Mouse (Mus musculus): ENCODE data around the gene Tspan4. TPM values are rescaled to one million over a fixed set of nuclear protein-coding genes. Genes with fewer than 3 reads are reported as not detected.

The Tspan4 gene
- total and polyA plus RNA-seq, 3 experiments: 13.5 to 28.7 (median 15.3) TPM

DNA sequence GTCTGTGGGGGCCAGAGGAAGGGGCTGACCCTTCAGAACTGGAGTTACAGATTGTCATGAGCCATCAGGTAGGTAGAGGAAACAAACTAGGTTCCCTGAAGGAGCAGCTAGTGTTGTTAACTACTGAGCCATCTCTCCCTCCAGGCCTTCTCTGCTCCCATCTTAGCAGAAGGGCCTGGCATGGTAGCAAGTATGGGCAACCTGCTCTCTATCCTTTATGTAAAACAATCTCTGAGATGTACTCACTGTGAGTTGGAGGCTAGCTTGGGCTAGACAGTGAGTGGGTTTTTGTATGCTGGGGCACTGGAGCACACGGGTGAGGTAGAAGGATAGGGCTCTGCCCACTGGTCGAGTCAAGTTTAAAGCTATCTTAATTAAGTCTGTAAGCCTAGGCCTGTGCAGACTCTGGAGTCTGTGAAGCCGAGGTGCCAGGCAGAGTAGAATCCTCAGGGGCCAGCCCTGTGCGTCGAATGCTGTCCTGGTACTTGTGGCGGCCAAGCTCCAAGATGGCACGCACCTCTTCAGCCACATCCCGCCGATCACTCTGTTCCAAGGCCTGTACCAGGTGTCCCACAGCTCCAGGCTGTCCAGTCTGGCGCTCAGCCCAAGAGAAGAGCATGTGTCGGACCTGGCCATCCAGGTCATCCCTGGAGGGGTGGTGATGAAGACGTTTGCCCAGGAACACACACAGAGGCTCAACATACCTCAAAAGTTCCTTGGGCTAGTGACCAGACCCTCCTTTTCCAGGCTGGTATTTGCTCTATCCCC is 36.7 kb upstream of the Tspan4 start:
- Histone ChIP-seq H3K36me3 (replicated peaks) (peaks cover 79% of the 10 kb centered on the region), H3K4me1 (ENCODE audit: insufficient read depth, low read depth, low read length) (peaks cover 92% of the 10 kb centered on the region), H3K4me3 (ENCODE audit: low read depth, low read length) (no peak overlapping the region), H3K9me3 (replicated peaks) (no peaks in the 10 kb centered on the region), H3K27me3 (ENCODE audit: insufficient read depth, low read length) (no peaks in the 10 kb centered on the region; the same call in 1 of the 2 replicates)
- no peak for TF ChIP-seq GATA1 (IDR thresholded peaks at IDR 0.05; ENCODE audit: borderline replicate concordance, low read length)
- TF ChIP-seq POLR2AphosphoS5 (IDR thresholded peaks at IDR 0.05; ENCODE audit: insufficient replicate concordance, low read depth, low read length): no peak
- no peak for TF ChIP-seq GATA2 (IDR thresholded peaks at IDR 0.05; ENCODE audit: borderline replicate concordance, low read depth, low read length)
- TF ChIP-seq CTCF (IDR thresholded peaks at IDR 0.05; ENCODE audit: low read depth, low read length): no peak
- ATAC-seq (ENCODE audit: extremely low read depth, insufficient number of reproducible peaks, low FRiP score, poor library complexity, severe bottlenecking) (no peak), DNase-seq (ENCODE audit: low spot score) (no peak)

DNA sequence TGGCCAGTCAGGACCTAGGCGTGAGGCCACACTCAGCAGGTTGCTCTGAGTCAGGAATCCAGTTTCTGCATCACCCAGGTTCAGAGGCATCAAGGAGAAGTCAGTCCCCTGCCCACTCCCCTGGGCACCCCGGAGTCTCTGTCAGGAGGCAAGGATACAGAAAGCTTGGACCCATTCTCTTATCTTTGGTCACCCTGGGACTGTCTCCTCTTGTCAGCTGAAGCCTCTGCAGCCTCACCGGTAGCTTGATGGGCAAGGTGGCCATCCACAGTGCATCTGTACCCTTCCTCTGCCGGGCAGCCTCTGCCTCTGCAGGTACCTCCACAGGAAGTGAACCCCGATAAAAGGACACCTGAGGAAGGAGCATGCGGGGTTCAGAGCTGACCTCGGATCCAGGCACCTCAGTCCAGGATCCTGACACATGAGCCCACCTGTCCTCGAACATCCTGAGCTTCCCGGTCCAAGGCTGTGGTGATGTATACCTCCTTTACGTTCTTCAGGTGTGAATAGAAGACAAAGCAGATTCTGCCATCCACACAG is 35.8 kb upstream of the Tspan4 start:
- no peaks in the 10 kb centered on the region for H3K9me3 ChIP-seq (replicated peaks)
- no peaks in the 10 kb centered on the region; the same call in 1 of the 2 replicates for H3K27me3 ChIP-seq (ENCODE audit: insufficient read depth, low read length)
- no peak overlapping the region for H3K4me3 ChIP-seq (ENCODE audit: low read depth, low read length)
- peaks cover 89% of the 10 kb centered on the region for H3K4me1 ChIP-seq (ENCODE audit: insufficient read depth, low read depth, low read length)
- peaks cover 71% of the 10 kb centered on the region for H3K36me3 ChIP-seq (replicated peaks)
- DNase-seq (ENCODE audit: low spot score) (no peak), ATAC-seq (ENCODE audit: extremely low read depth, insufficient number of reproducible peaks, low FRiP score, poor library complexity, severe bottlenecking) (no peak)
- TF ChIP-seq TAL1 (conservative IDR thresholded peaks at IDR 0.05; ENCODE audit: low read depth, low read length) (no peak), POLR2AphosphoS5 (IDR thresholded peaks at IDR 0.05; ENCODE audit: insufficient replicate concordance, low read depth, low read length) (no peak), GATA2 (IDR thresholded peaks at IDR 0.05; ENCODE audit: borderline replicate concordance, low read depth, low read length) (no peak), CTCF (IDR thresholded peaks at IDR 0.05; ENCODE audit: low read depth, low read length) (no peak), GATA1 (IDR thresholded peaks at IDR 0.05; ENCODE audit: borderline replicate concordance, low read length) (no peak)

DNA sequence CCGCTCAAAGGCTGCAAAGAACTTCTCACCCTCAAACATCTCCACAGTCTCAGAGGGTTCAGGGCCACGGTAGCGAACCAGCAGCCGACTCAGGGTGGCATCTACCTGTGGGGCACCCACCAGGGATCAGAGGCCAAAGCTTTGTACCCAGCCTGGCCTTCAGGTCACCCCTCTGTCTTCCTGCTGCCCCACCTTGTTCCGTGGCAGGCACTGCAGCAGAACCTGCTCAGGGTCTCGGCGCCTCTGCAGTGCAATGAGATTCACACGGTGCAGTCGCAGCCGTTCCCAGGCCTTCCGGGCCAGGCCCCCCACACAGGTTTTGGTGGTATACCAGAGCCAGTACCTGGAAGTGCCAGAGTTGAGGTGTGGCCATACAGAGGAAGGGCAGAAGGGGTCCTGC is 35.2 kb upstream of the Tspan4 start:
- peaks cover 89% of the 10 kb centered on the region for H3K4me1 ChIP-seq (ENCODE audit: insufficient read depth, low read depth, low read length)

DNA sequence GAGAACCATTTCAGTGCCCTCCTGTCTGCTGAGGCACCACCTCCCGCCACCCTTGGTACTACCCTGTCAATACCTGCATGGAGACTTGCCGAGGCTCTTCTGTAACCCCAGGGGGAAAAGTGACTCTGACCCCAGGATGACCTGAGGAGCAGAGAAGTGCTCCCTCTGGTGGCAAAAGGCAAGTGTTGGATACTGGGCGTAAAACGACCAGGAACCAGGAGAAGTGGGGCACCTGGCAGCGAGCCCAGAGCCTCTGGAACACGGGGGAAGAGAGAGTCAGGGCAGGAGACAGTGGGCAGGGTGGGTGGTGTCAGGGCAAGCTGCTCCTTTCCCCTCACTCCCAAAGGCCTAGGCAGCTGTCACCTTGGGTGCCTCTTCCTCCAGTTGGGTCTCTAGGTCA is 34.4 kb upstream of the Tspan4 start:
- ATAC-seq (ENCODE audit: extremely low read depth, insufficient number of reproducible peaks, low FRiP score, poor library complexity, severe bottlenecking): no peak
- TF ChIP-seq CTCF (IDR thresholded peaks at IDR 0.05; ENCODE audit: low read depth, low read length) (peak; percentile 55; the same call in 1 of the 2 replicates), GATA2 (IDR thresholded peaks at IDR 0.05; ENCODE audit: borderline replicate concordance, low read depth, low read length) (no peak)
- peaks cover 67% of the 10 kb centered on the region for H3K36me3 ChIP-seq (replicated peaks)

More for the DNA sequence above, 35.2 kb upstream of the Tspan4 start:
- ATAC-seq (ENCODE audit: extremely low read depth, insufficient number of reproducible peaks, low FRiP score, poor library complexity, severe bottlenecking): no peak
- DNase-seq (ENCODE audit: low spot score): no peak
- H3K27me3 ChIP-seq (ENCODE audit: insufficient read depth, low read length): no peaks in the 10 kb centered on the region; the same call in 1 of the 2 replicates
- H3K4me3 ChIP-seq (ENCODE audit: low read depth, low read length): no peak overlapping the region
- H3K9me3 ChIP-seq (replicated peaks): no peaks in the 10 kb centered on the region
- TF ChIP-seq GATA2 (IDR thresholded peaks at IDR 0.05; ENCODE audit: borderline replicate concordance, low read depth, low read length): no peak
- no peak for TF ChIP-seq TAL1 (conservative IDR thresholded peaks at IDR 0.05; ENCODE audit: low read depth, low read length)
- TF ChIP-seq CTCF (IDR thresholded peaks at IDR 0.05; ENCODE audit: low read depth, low read length): no peak
- TF ChIP-seq POLR2AphosphoS5 (IDR thresholded peaks at IDR 0.05; ENCODE audit: insufficient replicate concordance, low read depth, low read length): no peak
- no peak for TF ChIP-seq GATA1 (IDR thresholded peaks at IDR 0.05; ENCODE audit: borderline replicate concordance, low read length)
- H3K36me3 ChIP-seq (replicated peaks): peaks cover 68% of the 10 kb centered on the region

DNA sequence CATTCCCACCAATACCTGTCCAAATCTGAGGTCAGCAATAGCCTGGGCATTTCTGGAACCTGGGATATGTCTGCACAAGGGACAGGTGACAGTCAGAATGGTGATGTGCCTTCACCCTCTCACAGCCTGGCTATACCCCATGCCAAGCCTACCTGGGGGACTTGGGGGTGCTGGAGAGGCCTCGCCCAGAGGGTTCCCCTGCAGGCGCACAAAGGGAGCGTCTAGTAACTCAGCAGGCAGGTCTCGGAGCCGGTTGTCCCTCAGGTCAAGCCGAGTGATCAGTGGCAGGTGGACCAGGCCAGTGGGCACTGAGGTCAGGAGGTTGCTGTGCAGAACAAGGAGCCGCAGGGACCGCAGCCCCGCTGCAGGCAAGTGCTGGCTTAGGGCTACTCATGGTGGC is 33.6 kb upstream of the Tspan4 start:
- peaks cover 78% of the 10 kb centered on the region for H3K4me1 ChIP-seq (ENCODE audit: insufficient read depth, low read depth, low read length)
- peak overlapping the region; percentile 75; the same call in 1 of the 2 replicates for H3K4me3 ChIP-seq (ENCODE audit: low read depth, low read length)
- DNase-seq (ENCODE audit: low spot score) (no peak), ATAC-seq (ENCODE audit: extremely low read depth, insufficient number of reproducible peaks, low FRiP score, poor library complexity, severe bottlenecking) (no peak)
- H3K36me3 ChIP-seq (replicated peaks): peaks cover 58% of the 10 kb centered on the region
- H3K9me3 ChIP-seq (replicated peaks): no peaks in the 10 kb centered on the region
- TF ChIP-seq CTCF (IDR thresholded peaks at IDR 0.05; ENCODE audit: low read depth, low read length) (no peak), TAL1 (conservative IDR thresholded peaks at IDR 0.05; ENCODE audit: low read depth, low read length) (no peak), GATA1 (IDR thresholded peaks at IDR 0.05; ENCODE audit: borderline replicate concordance, low read length) (no peak), POLR2AphosphoS5 (IDR thresholded peaks at IDR 0.05; ENCODE audit: insufficient replicate concordance, low read depth, low read length) (no peak), GATA2 (IDR thresholded peaks at IDR 0.05; ENCODE audit: borderline replicate concordance, low read depth, low read length) (no peak)
- no peaks in the 10 kb centered on the region; the same call in 1 of the 2 replicates for H3K27me3 ChIP-seq (ENCODE audit: insufficient read depth, low read length)

More for the DNA sequence above, 34.4 kb upstream of the Tspan4 start:
- DNase-seq (ENCODE audit: low spot score): no peak
- no peaks in the 10 kb centered on the region for H3K9me3 ChIP-seq (replicated peaks)
- H3K27me3 ChIP-seq (ENCODE audit: insufficient read depth, low read length): no peaks in the 10 kb centered on the region; the same call in 1 of the 2 replicates
- peaks cover 82% of the 10 kb centered on the region for H3K4me1 ChIP-seq (ENCODE audit: insufficient read depth, low read depth, low read length)
- peak overlapping the region; percentile 75; the same call in 1 of the 2 replicates for H3K4me3 ChIP-seq (ENCODE audit: low read depth, low read length)

DNA sequence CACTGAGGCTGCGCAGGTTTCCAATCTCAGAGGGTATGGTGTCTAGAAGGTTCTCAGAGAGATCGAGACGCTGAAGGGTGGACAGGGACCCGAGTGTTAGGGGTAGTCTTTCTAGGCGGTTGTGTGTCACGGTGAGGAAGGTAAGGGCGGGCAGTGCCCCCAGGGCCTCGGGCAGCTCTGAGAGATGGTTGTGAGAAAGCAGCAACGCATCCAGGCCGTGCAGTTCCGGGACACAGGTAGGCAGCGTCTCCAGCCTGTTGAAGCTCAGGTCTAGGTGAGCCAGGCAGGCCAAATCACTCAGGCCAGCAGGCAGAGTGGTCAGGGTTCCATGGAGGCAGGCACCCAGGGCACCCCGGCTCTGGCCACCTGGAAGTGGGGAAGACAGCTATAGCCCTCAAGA is 32.8 kb upstream of the Tspan4 start:
- no peaks in the 10 kb centered on the region for H3K9me3 ChIP-seq (replicated peaks)
- ATAC-seq (ENCODE audit: extremely low read depth, insufficient number of reproducible peaks, low FRiP score, poor library complexity, severe bottlenecking): no peak
- peak overlapping the region; percentile 75 for H3K4me3 ChIP-seq (ENCODE audit: low read depth, low read length)
- peaks cover 57% of the 10 kb centered on the region for H3K36me3 ChIP-seq (replicated peaks)
- peaks cover 75% of the 10 kb centered on the region for H3K4me1 ChIP-seq (ENCODE audit: insufficient read depth, low read depth, low read length)
- no peaks in the 10 kb centered on the region; the same call in 1 of the 2 replicates for H3K27me3 ChIP-seq (ENCODE audit: insufficient read depth, low read length)
- no peak for DNase-seq (ENCODE audit: low spot score)
- TF ChIP-seq CTCF (IDR thresholded peaks at IDR 0.05; ENCODE audit: low read depth, low read length) (no peak), GATA1 (IDR thresholded peaks at IDR 0.05; ENCODE audit: borderline replicate concordance, low read length) (no peak), POLR2AphosphoS5 (IDR thresholded peaks at IDR 0.05; ENCODE audit: insufficient replicate concordance, low read depth, low read length) (no peak), GATA2 (IDR thresholded peaks at IDR 0.05; ENCODE audit: borderline replicate concordance, low read depth, low read length) (no peak), TAL1 (conservative IDR thresholded peaks at IDR 0.05; ENCODE audit: low read depth, low read length) (no peak)
